Mouse (Mus musculus) stomach, embryonic 15.5 days (tissue): ENCODE data around the gene Tada2a. TPM values are rescaled to one million over a fixed set of nuclear protein-coding genes. Genes with fewer than 3 reads are reported as not detected.

ENCODE experiments used
- ATAC-seq: fragments of 200-750 bp; cut with Nextera tagmentation; 2 replicates; pipeline ENCODE4 v1.8.0; 2017; ENCODE audit warnings: low read depth, moderate number of reproducible peaks, moderate TSS enrichment; ENCODE audit not compliant: insufficient read depth, low FRiP score
- H3K27ac ChIP-seq: fragments of 300-500 bp; sonication (generic); 2 replicates; pipeline ENCODE4 v1.5.1; 2015; ENCODE audit warnings: mild to moderate bottlenecking, inconsistent platforms
- H3K27me3 ChIP-seq: fragments of 300-500 bp; sonication (generic); replicated peaks from 2 replicates; pipeline ENCODE4 v1.6.1; 2015; ENCODE audit warnings: inconsistent platforms
- H3K36me3 ChIP-seq: fragments of 300-500 bp; sonication (generic); 2 replicates; pipeline ENCODE4 v1.6.1; 2015; ENCODE audit warnings: inconsistent platforms
- H3K4me1 ChIP-seq: fragments of 300-500 bp; sonication (generic); 2 replicates; pipeline ENCODE4 v1.6.1; 2015; ENCODE audit warnings: inconsistent platforms
- H3K4me2 ChIP-seq: fragments of 300-500 bp; sonication (generic); 2 replicates; pipeline ENCODE4 v1.6.1; 2015; ENCODE audit warnings: mild to moderate bottlenecking, inconsistent platforms
- H3K4me3 ChIP-seq: fragments of 300-500 bp; sonication (generic); replicated peaks from 2 replicates; pipeline ENCODE4 v1.5.1; 2015; ENCODE audit warnings: inconsistent platforms
- H3K9ac ChIP-seq: fragments of 300-500 bp; sonication (generic); 2 replicates; pipeline ENCODE4 v1.6.1; 2015; ENCODE audit warnings: inconsistent platforms
- H3K9me3 ChIP-seq: fragments of 300-500 bp; sonication (generic); 2 replicates; pipeline ENCODE4 v1.6.1; 2016; ENCODE audit warnings: inconsistent platforms
- WGBS: fragments of 180-500 bp; shearing (Covaris S2); methylation state at CpG from one replicate; pipeline ENCODE4 v1.1.7; 2015; 5-methylcytosine and 5-hydroxymethylcytosine counted together
- polyA plus RNA-seq: library from polyadenylated mRNA; unstranded; fragments of >200 nt; fragmentation: Nextera tagmentation; extraction: Ambion mirVana; gene quantifications from 2 replicates; pipeline ENCODE4 v1.2.1, GENCODE M21; 2015

Tada2a gene
- polyA plus RNA-seq, 1 experiment from 2014 or later = 25.8 TPM

GRCm38 (mm10) chr11:84031971-84032370 is 97.4 kb downstream of the Tada2a start:
- Histone ChIP-seq H3K4me2 (no peak overlapping the region), H3K4me3 (no peak overlapping the region), H3K9me3 (no peaks in the 10 kb centered on the region), H3K36me3 (peaks cover 6% of the 10 kb centered on the region), H3K27ac (no peak overlapping the region), H3K4me1 (no peaks in the 10 kb centered on the region), H3K27me3 (no peaks in the 10 kb centered on the region), H3K9ac (no peak overlapping the region)
- WGBS = 55% methylated on average over 9 of the region's 9 CpGs
- no peak for ATAC-seq

Other genes with a start within 250 kb of the Tada2a start
- 30.4 and 31.0 TPM in 2 replicates for gene Ddx52, start 187.5 kb downstream of the Tada2a start, polyA plus RNA-seq
- 11.0 and 12.3 TPM in 2 replicates for gene Synrg, start 165.2 kb downstream of the Tada2a start, polyA plus RNA-seq
- 13.5 and 19.5 TPM in 2 replicates for gene Dusp14, start 60.3 kb downstream of the Tada2a start, polyA plus RNA-seq
- 12.9 and 14.2 TPM in 2 replicates for gene Acaca, start 72 bp upstream of the Tada2a start, polyA plus RNA-seq
- not detected in 2 replicates for gene Gm11437, start 37.9 kb upstream of the Tada2a start, polyA plus RNA-seq